Mouse (Mus musculus) urinary bladder, adult 2 months (tissue): ENCODE data around the gene Kiss1. TPM values are rescaled to one million over a fixed set of nuclear protein-coding genes. Genes with fewer than 3 reads are reported as not detected.

Experiments
- DNase-seq: peaks from one replicate; pipeline ENCODE4 v3.0.0; 2022; ENCODE audit warnings: low spot score
- polyA plus RNA-seq: library from polyadenylated mRNA; depleted of rRNA; stranded (reverse); fragments of >200 nt; gene quantifications from 2 replicates; pipeline ENCODE4 v1.2.3, GENCODE M21; 2012; rRNA removed

Kiss1 gene
- polyA plus RNA-seq, 1 experiment, result not detected

DNA sequence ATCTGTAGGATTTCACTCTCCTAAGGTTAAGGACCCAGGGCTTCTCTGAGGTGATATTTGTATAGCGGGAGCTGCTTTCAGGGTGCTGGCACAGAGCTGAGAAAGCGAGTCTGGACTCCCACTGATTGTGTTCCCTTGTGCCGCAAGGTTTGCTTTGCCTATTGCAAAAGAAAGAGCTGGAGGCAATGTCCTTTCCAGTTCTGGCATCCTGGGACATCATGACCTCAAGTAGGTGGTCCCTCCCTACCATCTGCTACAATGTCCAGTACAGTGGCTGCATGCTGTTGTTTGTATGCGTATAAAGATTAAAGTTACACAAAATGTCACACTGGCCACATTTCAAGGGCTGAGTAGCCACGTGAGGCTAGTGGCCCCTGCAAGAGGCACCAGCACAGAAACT lies 40.4 kb downstream of the Kiss1 start:
- no peak for DNase-seq

DNA sequence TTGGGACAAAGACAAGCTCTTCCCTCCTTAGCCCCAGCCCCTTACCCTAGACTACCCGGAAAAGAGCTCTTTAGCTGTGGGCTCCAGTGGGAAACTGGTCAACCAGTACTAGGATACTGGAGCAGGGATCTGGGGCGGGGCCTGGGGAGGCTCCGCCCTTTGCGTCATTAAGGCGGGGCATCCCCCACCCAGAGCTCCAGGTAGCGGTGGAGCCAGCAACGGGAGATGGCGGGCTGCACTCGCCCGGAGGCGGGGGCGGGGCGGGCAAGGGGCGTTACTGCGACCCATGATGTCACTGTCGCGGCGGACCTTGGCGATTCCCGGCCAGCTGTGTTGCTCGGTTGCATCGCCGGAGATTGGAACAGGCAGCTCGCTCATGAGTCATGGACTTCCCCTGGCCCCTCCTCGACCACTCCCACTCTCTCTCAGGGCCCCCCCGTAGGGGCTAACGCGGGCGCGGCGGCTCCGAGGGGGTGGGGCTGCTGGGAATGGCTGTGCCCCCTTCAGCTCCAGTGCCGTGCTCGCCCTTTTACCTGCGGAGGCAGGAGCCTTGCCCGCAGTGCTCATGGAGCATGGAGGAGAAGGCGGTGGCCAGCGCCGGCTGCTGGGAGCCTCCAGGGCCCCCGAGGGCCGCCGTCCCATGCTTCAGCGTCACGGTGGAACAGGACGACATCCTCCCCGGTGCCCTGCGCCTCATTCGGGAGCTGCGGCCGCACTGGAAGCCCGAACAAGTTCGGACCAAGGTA lies 41.8 kb downstream of the Kiss1 start, which contains the start of gene Etnk2:
Etnk2 (plus strand) TSS at position 297 of the 746 bp plus-strand sequence.
- peak; percentile 45 for DNase-seq

DNA sequence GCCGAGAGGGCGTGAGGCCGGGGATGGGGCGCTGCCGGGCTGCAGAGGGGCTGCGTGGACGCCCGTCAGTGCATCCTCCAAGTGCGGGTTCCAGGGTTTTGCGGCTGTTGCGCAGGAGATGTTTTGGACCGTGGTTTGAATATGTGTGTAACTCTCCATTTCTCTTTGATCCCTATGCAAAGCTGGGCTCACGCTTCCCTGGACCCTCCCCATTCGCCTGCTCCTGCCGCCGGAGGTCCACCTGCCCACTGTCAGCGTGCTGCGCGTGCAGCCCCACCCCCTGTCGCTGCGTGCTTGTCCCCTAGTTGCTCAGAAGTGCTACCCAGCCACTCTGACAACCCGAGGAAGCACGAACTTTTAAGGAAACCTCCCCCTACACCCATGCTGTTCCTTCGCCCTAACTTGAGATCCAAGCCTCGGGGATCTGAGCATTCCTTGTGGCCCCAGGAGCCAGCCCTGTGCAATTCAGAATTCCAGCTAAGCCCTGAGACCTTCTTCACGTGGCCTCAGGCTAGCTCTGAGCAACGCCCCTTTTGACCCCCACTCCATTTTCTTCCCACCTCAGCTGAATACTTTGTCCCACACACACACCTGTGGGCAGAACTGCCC lies 42.5 kb downstream of the Kiss1 start:
- no peak for DNase-seq

GRCm38 (mm10) chr1:133364890-133365289 lies 43.2 kb downstream of the Kiss1 start:
- DNase-seq, result no peak

GRCm38 (mm10) chr1:133366951-133367605 lies 45.4 kb downstream of the Kiss1 start:
- no peak for DNase-seq

DNA sequence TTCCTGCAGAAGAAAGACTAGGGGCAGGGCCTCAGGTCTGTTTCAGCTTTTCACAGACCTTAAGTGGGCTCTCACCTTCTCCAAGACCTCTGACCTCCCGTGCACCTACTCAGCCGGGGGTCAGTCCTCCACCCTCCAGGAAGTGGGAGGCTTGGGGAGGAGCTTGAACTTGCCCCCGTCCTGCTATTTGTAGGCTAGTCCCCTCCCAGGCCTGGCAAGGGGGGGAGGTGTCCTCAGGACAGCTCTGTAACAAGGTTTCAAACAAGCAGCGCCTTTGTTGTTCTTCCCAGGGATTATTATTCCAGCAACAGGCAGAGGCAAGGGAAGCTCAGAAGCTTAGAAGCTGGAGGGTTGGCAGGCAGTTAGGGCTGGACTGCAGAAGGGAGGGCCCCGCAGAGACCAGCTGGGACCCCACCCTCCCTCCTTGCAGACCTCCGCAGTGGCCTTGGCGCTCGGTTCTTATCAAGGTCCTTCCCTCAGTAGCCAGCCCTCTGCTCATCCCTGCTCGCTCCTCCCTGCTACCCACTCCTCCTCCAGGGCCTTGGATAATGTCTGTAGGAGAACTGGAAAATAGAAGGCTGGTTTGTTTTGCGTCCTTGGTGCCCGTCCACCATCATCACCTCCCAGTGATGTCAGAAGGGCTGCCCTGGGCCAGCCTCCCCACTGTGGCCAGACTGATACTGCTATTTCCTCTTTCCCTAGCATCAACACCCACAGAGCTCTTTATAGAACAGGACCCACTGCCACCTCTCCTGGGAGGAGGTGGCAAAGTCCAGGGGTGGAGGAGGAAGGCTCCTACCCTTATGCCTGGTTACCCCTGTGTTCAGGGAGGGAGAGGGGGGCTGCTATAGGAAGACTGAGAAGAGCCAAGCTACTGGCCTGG lies 46.2 kb downstream of the Kiss1 start:
- no peak for DNase-seq

DNA sequence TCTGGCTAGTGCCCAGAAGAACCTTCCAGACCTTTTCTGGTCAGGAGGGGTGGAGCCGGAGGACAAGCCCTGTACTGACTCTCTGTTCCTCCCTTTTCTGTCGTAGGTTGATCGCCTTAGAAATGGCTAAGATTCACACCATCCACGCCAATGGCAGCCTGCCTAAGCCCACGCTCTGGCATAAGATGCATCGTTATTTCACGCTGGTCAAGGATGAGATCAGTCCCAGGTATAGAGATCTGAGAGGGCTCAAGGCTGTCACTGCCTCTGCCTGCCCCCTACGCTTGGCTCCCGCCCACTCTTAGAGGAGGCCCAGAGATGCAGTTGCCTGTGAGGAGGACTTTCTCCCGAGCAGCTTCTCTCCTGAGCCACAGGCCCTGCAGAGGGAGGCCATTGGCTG lies 47.0 kb downstream of the Kiss1 start:
- no peak for DNase-seq

DNA sequence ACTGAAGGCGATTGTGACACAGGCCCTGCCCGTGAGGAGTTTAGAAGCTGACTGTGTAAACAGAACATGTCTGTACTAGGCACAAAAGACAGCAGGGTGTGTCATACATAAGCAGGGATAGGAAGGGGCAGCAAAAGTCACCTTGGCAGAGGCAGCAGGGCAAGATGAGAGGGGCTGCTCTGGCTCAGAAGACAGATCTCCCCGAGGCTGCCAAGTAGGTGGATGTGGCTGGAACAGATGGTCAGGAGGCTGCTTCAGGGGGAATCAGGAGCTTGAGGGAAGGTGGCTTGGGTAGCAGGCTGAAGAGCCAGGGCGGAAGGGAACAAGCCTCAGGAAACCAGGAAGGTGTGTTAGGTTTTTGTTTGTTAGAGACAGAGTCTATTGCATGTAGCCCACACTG lies 48.7 kb downstream of the Kiss1 start:
- no peak for DNase-seq

DNA sequence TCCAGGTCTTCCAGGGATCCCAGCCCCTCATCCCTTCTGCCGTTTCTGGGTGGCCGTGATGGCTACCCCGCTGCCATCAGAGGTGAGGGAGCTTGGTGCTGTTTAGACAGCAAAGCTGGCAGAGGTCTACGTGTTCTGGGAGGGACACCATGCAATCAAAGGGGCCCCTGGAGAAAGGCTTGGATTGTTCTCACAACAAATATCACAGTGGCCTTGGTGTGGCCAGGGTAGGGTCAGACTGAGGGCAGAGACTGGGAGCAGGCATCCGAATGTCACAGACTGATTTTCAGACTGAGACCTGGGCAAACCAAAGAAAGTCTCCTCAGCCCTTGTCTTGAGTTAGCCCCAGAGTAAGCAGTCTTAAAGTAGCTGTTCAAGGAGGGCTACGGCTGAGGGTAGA lies 49.8 kb downstream of the Kiss1 start:
- DNase-seq, result no peak

GRCm38 (mm10) chr1:133372113-133372512 lies 50.4 kb downstream of the Kiss1 start:
- DNase-seq, result no peak

DNA sequence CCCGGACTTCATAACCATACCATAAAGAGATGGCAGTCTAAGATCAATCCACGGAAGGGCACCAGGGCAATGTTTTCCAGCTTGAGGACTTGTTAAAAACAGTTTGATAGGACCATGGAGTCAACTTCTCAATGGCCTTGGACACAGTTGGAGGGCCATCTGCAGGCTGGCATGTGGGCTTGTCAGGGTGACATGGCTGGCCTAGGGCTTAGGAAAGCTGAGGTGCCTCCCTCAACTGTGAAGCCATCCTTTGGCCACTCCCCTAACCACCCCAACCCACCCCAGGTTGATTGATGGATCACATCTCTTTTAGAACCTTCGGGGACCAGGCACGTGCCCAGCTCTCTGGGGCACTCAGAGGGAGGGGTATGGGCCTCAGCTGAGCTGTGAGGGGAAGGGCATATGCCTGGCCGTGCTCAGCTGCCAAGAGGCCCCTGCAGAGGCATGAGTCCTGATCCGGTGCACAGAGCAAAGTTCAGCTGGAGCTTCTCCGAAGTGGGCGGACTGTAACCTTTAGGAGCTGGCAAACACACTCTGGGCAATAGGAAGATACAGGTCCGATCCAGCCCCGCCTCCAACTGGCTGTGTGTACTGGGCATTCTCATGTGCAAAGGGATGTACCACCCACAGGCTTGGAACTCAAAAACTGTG lies 54.1 kb downstream of the Kiss1 start:
- DNase-seq, result no peak

- no peak for DNase-seq
Observed at GRCm38 (mm10) chr1:133377547-133377946, 55.9 kb downstream of the Kiss1 start.

Other genes starting within 250 kb of the Kiss1 start
- 30.5 and 30.9 TPM in 2 replicates for gene Ppp1r15b, start 190.7 kb upstream of the Kiss1 start, polyA plus RNA-seq
- gene Plekha6, start 157.7 kb upstream of the Kiss1 start, polyA plus RNA-seq, result 81.1 and 94.9 TPM in 2 replicates
- gene Golt1a, start 12.1 kb upstream of the Kiss1 start, polyA plus RNA-seq, result 1.7 and 1.9 TPM in 2 replicates
- gene Ren1, start 28.6 kb downstream of the Kiss1 start, polyA plus RNA-seq, result 0.07 and 0.22 TPM in 2 replicates
- 1.2 and 1.8 TPM in 2 replicates for gene Etnk2, start 41.7 kb downstream of the Kiss1 start, polyA plus RNA-seq
- gene Sox13, start 102.5 kb downstream of the Kiss1 start, polyA plus RNA-seq, result 30.1 and 31.7 TPM in 2 replicates